Mouse (Mus musculus) midbrain, embryonic 15.5 days (tissue): ENCODE results near the gene Cops2. TPM values are rescaled to one million over a fixed set of nuclear protein-coding genes. Genes with fewer than 3 reads are reported as not detected.
A peak's percentile ranks its signal among the peaks of the same experiment; 100 is the strongest.

Experiments
- ATAC-seq: fragments of 200-750 bp; cut with Nextera tagmentation; replicated peaks from 2 replicates; pipeline ENCODE4 v1.8.0; 2017; ENCODE audit warnings: moderate TSS enrichment
- H3K27ac ChIP-seq: fragments of 300-500 bp; sonication (generic); 2 replicates; pipeline ENCODE4 v1.5.1; 2015; ENCODE audit warnings: mild to moderate bottlenecking, inconsistent platforms
- H3K27me3 ChIP-seq: fragments of 300-500 bp; sonication (generic); replicated peaks from 2 replicates; pipeline ENCODE4 v1.6.1; 2015; ENCODE audit warnings: inconsistent platforms
- H3K36me3 ChIP-seq: fragments of 300-500 bp; sonication (generic); replicated peaks from 2 replicates; pipeline ENCODE4 v1.6.1; 2015; ENCODE audit warnings: inconsistent platforms
- H3K4me1 ChIP-seq: fragments of 300-500 bp; sonication (generic); 2 replicates; pipeline ENCODE4 v1.6.1; 2015; ENCODE audit warnings: inconsistent platforms
- H3K4me2 ChIP-seq: fragments of 300-500 bp; sonication (generic); 2 replicates; pipeline ENCODE4 v1.6.1; 2015; ENCODE audit warnings: inconsistent platforms, mild to moderate bottlenecking, moderate library complexity
- H3K4me3 ChIP-seq: fragments of 300-500 bp; sonication (generic); 2 replicates; pipeline ENCODE4 v1.5.1; 2015; ENCODE audit warnings: mild to moderate bottlenecking, inconsistent platforms
- H3K9ac ChIP-seq: fragments of 300-500 bp; sonication (generic); 2 replicates; pipeline ENCODE4 v1.6.1; 2015; ENCODE audit warnings: mild to moderate bottlenecking, inconsistent platforms
- H3K9me3 ChIP-seq: fragments of 300-500 bp; sonication (generic); 2 replicates; pipeline ENCODE4 v1.6.1; 2016; ENCODE audit warnings: inconsistent platforms
- WGBS: fragments of 180-500 bp; shearing (Covaris S2); methylation state at CpG from one replicate; pipeline ENCODE4 v1.1.7; 2015; ENCODE audit warnings: mixed read lengths; 5-methylcytosine and 5-hydroxymethylcytosine counted together
- polyA plus RNA-seq: library from polyadenylated mRNA; unstranded; fragments of >200 nt; fragmentation: Nextera tagmentation; extraction: Ambion mirVana; gene quantifications from 2 replicates; pipeline ENCODE4 v1.2.1, GENCODE M21; 2015

The Cops2 gene
- polyA plus RNA-seq, 1 experiment from 2014 or later = 58.1 TPM

DNA sequence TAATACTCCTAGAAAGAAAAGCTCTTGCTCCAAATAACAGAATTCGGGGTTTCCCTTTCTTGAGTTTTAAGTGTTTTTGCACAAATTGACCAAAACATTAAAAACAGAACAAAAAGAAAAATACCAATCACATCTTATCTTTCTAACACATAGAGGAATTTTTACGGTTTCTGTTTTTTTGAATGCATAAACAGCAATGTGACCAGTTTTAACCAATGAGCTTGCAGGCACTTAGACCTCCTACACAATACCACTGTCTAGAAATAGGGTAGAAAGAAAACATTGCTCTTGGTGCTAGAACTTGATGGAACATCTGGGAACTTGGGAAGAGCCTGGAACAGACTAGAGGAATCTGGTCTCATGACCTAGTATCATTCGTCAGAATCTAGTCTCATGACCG lies 68.7 kb downstream of the Cops2 start:
- H3K4me1 ChIP-seq = no peaks in the 10 kb centered on the region
- ATAC-seq = no peak
- no peaks in the 10 kb centered on the region for H3K27me3 ChIP-seq
- no peak overlapping the region for H3K9ac ChIP-seq
- H3K4me3 ChIP-seq = no peak overlapping the region
- no peaks in the 10 kb centered on the region for H3K36me3 ChIP-seq
- WGBS = 90% methylated on average over 4 of the region's 4 CpGs
- no peak overlapping the region for H3K4me2 ChIP-seq
- no peak overlapping the region for H3K27ac ChIP-seq
- H3K9me3 ChIP-seq = no peaks in the 10 kb centered on the region

DNA sequence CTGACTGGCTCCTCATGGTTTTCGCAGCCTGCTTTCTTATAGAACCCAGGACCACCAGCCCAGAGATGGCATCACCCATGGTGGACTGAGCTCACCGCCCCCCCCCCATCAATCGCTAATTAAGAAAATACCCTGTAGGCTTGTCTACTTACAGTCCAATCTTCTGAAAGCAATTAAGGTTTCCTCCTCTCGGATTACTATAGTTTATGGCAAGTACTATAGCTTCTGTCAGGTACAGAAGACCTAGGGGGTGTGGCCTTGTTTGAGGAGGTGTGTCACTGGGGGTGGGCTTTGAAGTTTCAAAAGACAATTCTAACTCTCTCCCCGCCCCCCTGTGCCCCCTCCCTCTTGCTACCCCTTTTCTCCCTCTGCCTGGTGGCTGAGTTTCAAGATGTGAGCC lies 69.7 kb downstream of the Cops2 start:
- no peak overlapping the region for H3K4me2 ChIP-seq
- 77% methylated on average over 5 of the region's 5 CpGs for WGBS
- ATAC-seq = no peak
- H3K36me3 ChIP-seq = no peaks in the 10 kb centered on the region
- no peaks in the 10 kb centered on the region for H3K27me3 ChIP-seq
- no peak overlapping the region for H3K27ac ChIP-seq
- no peaks in the 10 kb centered on the region for H3K4me1 ChIP-seq
- H3K9ac ChIP-seq = no peak overlapping the region
- no peak overlapping the region for H3K4me3 ChIP-seq
- no peaks in the 10 kb centered on the region for H3K9me3 ChIP-seq

DNA sequence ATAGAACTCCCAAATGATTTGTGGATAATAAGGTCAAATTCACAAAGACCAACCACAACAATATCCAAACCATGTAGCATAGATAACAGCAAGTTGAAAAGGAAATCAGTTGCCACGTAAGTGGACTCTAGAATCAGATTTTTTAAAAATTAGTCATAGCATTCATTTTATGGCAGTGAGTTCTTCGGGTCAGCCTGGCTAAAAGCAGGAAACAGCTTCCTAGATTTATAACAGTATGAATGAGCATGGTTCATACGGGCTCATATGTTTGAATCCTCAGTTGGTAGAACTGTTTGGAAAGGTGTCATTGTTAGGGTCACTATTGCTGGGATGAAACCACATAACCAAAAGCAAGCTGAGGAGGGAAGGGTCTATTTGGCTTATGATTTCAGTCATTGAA lies 70.2 kb downstream of the Cops2 start:
- WGBS = 83% methylated on average over 3 of the region's 3 CpGs
- Histone ChIP-seq H3K4me2 (no peak overlapping the region), H3K9ac (no peak overlapping the region), H3K27me3 (no peaks in the 10 kb centered on the region), H3K27ac (no peak overlapping the region), H3K9me3 (no peaks in the 10 kb centered on the region), H3K4me3 (no peak overlapping the region), H3K4me1 (no peaks in the 10 kb centered on the region), H3K36me3 (no peaks in the 10 kb centered on the region)
- ATAC-seq = no peak

DNA sequence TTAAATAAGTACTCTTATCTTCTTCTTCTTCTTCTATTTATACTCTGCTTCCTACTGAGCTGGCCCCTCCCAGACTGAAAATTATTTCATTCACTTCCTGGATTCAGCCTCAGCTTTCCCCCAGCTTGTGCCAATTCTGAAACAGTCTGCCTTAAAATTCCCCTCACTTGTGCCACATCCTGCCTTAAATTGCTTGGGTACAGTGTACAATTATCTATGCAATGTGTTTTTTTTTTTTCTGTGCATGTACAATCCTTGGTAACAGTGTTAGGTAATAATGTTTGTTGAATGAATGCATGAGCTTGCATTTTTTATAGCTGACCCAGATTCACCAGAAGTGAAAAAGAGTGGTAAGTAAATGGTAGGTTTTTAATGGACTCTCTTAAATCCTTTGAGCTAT lies 70.6 kb downstream of the Cops2 start:
- no peak for ATAC-seq
- H3K27me3 ChIP-seq = no peaks in the 10 kb centered on the region
- no peaks in the 10 kb centered on the region for H3K36me3 ChIP-seq
- H3K9ac ChIP-seq = no peak overlapping the region
- H3K9me3 ChIP-seq = no peaks in the 10 kb centered on the region
- H3K4me2 ChIP-seq = no peak overlapping the region
- no peak overlapping the region for H3K4me3 ChIP-seq
- H3K27ac ChIP-seq = no peak overlapping the region
- H3K4me1 ChIP-seq = peaks cover 2% of the 10 kb centered on the region

DNA sequence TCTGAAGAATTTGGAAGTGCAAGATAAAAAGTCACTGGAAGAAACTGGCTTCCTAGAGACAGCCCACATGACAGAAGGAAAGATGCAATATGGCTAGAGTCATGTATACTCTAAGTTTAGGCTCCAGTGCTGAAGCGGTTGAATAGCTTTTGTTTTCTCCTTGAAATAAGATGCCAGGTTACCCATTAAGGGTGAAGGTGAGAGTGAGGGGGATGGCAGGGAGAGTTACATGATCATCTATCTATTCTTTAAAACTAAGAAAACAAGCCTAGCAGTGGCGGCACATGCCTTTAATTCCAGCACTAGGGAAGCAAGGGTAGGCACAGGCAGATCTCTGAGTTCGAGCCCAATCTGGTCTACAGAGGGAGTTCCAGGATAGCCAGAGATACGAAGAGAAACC lies 73.9 kb downstream of the Cops2 start:
- Histone ChIP-seq H3K27ac (no peak overlapping the region), H3K27me3 (no peaks in the 10 kb centered on the region), H3K4me2 (no peak overlapping the region), H3K4me1 (peaks cover 25% of the 10 kb centered on the region), H3K36me3 (no peaks in the 10 kb centered on the region), H3K4me3 (no peak overlapping the region), H3K9ac (no peak overlapping the region), H3K9me3 (no peaks in the 10 kb centered on the region)
- ATAC-seq = no peak
- WGBS = 72% methylated on average over 4 of the region's 4 CpGs

DNA sequence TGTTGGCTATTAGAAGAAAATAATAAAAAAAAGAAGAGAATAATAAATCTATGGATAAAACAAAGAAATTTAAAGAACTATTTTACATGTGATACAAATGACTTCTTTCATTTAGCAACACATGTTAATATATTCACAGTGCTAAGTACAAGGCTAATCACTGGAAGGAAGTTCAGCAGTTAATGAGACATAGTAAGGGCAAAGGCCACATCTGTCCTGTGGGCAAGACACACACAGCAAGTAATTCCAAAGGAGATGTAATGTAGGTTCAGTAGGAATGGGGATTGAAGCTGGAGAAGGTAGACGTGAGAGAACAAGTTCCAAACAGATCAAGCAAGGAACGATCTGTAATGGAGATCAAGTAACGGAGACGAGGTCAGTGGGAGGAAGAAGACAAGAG lies 74.5 kb downstream of the Cops2 start:
- Histone ChIP-seq H3K4me1 (peaks cover 25% of the 10 kb centered on the region), H3K9me3 (no peaks in the 10 kb centered on the region), H3K4me2 (no peak overlapping the region), H3K27me3 (no peaks in the 10 kb centered on the region), H3K27ac (no peak overlapping the region), H3K4me3 (no peak overlapping the region), H3K36me3 (no peaks in the 10 kb centered on the region), H3K9ac (no peak overlapping the region)
- 83% methylated on average over 4 of the region's 4 CpGs for WGBS
- no peak for ATAC-seq

DNA sequence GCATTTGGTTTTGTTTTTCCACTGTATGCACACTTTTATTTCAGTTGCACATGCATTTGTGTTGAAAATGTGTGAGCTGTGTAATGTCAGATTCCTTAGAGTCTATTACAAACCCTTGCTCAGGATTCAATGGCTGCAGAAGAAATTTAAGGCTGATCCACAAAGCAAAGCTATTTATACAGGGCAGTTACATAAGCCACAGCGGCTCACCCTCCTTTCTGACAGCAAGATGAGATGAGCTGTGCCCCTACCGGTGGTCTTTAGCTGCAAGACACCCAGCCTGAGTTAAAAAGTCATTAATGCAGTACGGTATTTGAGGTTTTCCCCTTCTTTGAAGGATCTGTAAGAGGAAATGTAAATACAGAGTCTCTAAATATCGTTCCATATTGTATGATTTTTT lies 75.1 kb downstream of the Cops2 start:
- no peak overlapping the region for H3K4me2 ChIP-seq
- ATAC-seq = no peak
- H3K9ac ChIP-seq = no peak overlapping the region
- H3K4me1 ChIP-seq = peaks cover 25% of the 10 kb centered on the region
- H3K27ac ChIP-seq = no peak overlapping the region
- H3K36me3 ChIP-seq = no peaks in the 10 kb centered on the region
- H3K27me3 ChIP-seq = no peaks in the 10 kb centered on the region
- WGBS = 53% methylated on average over 4 of the region's 4 CpGs
- no peaks in the 10 kb centered on the region for H3K9me3 ChIP-seq
- H3K4me3 ChIP-seq = no peak overlapping the region

DNA sequence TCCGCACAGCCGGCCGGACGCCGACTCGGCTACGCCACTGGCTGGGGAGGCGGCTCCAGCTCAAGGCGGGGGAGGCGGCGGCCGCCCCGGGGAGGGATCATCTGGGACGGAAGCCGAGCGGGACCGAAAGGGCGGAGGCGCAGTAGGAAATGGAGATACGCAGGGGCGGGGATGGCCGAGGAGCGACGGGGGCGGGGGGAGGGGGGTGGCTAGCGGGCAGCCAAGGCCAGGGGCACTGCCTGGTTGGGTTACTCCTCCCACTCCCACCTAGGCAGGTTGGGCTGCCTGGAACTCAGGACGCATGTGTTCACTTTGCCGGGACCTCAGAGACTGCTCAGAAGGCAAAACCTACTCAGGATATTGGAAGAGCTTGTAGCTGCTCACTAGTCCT lies 76.2 kb downstream of the Cops2 start, which contains the start of gene Secisbp2l:
Gene Secisbp2l (minus strand): TSS at position 152 of the 391 bp plus-strand sequence.
- no peaks in the 10 kb centered on the region for H3K9me3 ChIP-seq
- H3K36me3 ChIP-seq = no peaks in the 10 kb centered on the region
- under 1% methylated on average over 28 of the region's 28 CpGs for WGBS
- H3K4me3 ChIP-seq = peak within 1 kb of the TSS; percentile 63
- H3K27ac ChIP-seq = peak within 1 kb of the TSS; percentile 77
- H3K27me3 ChIP-seq = no peaks in the 10 kb centered on the region
- H3K4me2 ChIP-seq = peak within 1 kb of the TSS; percentile 68
- peak; percentile 97 for ATAC-seq
- H3K4me1 ChIP-seq = peaks cover 25% of the 10 kb centered on the region
- H3K9ac ChIP-seq = peak within 1 kb of the TSS; percentile 70

DNA sequence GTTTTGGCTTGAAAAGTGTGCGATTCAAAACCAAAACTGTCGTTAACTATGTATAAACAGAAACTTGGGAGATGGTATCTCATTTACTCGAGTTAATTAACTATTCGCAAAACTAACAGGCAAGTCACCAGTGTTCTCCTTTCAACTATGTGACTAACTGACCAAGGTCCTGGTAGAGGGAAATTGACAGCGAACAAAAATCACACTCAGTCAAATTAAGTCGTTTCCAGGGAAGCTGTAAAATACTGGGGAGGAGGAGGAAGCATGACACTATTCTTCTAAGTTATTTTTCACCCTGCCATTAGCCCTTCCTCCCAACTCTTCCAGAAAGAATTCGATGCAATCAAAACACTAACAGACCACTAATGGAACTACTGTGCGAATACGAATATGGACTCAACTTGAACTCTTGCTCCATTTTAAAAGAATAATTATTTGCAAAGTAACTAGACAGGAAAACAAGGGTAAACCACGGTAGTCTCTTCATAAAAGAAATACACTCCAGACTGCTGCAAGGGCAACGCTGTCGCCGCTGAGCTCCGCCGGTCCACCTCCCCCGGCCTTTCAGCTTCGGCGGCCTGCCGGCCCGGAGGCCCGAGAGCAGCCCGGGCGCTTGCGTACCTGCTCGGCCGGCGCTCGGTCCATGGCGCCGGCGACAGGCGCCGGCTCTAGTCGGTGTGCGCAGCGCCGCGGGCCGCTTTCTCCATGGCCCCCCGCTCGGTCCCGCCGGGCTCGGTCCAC lies 76.8 kb downstream of the Cops2 start:
- peak; percentile 22; the same call in 1 of the 2 replicates for ATAC-seq
- Histone ChIP-seq H3K9ac (peak overlapping the region; percentile 70), H3K27ac (peak overlapping the region; percentile 77), H3K4me1 (peaks cover 25% of the 10 kb centered on the region), H3K4me3 (peak overlapping the region; percentile 63), H3K27me3 (no peaks in the 10 kb centered on the region), H3K9me3 (no peaks in the 10 kb centered on the region), H3K4me2 (peak overlapping the region; percentile 68), H3K36me3 (no peaks in the 10 kb centered on the region)
- WGBS = 4% methylated on average over 44 of the region's 44 CpGs

DNA sequence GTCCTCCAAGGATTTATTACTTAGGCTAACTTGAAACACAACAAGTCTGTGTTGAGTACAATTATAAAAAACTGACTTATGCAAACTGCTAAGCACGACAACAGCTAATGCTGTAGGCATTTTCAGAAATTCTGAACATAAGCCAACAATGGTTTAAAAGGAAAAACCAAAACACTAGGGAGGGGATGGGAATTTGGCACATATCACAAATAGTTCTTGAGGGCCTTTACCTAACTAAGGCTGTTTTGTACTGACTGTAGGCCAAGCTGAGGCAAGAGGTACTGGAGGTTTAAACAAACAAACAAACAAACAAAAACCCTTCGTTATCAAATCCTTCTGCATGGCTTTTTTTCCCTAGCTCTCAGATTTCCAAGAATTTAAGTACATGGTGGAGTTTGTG lies 77.9 kb downstream of the Cops2 start:
- Histone ChIP-seq H3K27me3 (no peaks in the 10 kb centered on the region), H3K4me3 (0 out of 2 replicates have a peak overlapping the region, but pooled peaks have one; percentile 63), H3K27ac (no peak overlapping the region), H3K9me3 (no peaks in the 10 kb centered on the region), H3K4me2 (peak overlapping the region; percentile 68), H3K4me1 (peaks cover 25% of the 10 kb centered on the region), H3K9ac (peak overlapping the region; percentile 37; the same call in 1 of the 2 replicates), H3K36me3 (no peaks in the 10 kb centered on the region)
- no peak for ATAC-seq
- 82% methylated on average over 2 of the region's 2 CpGs for WGBS

Other genes with a start within 250 kb of the Cops2 start
- gene Cep152, start 234.0 kb downstream of the Cops2 start, polyA plus RNA-seq = 2.8 and 3.0 TPM in 2 replicates
- 376 and 397 TPM in 2 replicates for gene Eid1, start 186.0 kb downstream of the Cops2 start, polyA plus RNA-seq
- gene Shc4, start 135.0 kb downstream of the Cops2 start, polyA plus RNA-seq = 3.6 and 3.7 TPM in 2 replicates
- 30.5 and 32.7 TPM in 2 replicates for gene Secisbp2l, start 76.3 kb downstream of the Cops2 start, polyA plus RNA-seq
- gene Galk2, start within 50 bp of the Cops2 start, polyA plus RNA-seq = 31.4 and 31.8 TPM in 2 replicates
- 0.27 and 0.48 TPM in 2 replicates for gene Fgf7, start 175.5 kb upstream of the Cops2 start, polyA plus RNA-seq